Mouse (Mus musculus) spleen, adult 12 weeks (tissue): ENCODE measurements at regions not wholly inside any gene's neighbourhood (a gene's known extent, or its start where the extent isn't known, plus 50 kb on each side); places are given as distances from the start of the nearest gene placed in this dataset.

Source experiments
- DNase-seq: peaks from one replicate; pipeline ENCODE4 v3.0.0; 2022; ENCODE audit warnings: low spot score

DNA sequence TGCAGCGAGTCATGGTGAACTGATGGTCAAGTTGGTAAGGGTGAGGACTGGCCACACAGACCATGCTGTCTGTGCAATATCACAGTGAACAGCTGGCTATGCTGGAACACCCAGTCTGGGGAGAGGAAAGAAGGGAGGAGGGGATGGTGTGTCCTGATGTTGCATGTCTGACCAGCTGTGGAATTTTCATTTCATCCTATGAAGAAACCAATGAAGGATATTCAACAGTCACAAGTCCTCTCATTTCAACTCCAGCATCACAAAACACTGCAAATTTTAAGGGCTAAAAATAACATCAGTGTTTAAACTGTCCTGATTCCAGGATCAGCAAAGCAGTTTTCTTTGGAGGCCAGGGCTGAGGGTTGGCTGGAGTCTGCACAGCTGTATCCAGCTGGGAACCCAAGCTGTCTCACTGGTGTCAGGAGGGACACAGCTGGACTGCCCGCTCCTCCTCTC lies 503.7 kb upstream of the Nox3 start:
- no peak for DNase-seq

GRCm38 (mm10) chr17:4201300-4201699 lies 505.2 kb upstream of the Nox3 start:
- DNase-seq: no peak

GRCm38 (mm10) chr17:4208142-4208925 lies 512.3 kb upstream of the Nox3 start:
- DNase-seq: no peak

DNA sequence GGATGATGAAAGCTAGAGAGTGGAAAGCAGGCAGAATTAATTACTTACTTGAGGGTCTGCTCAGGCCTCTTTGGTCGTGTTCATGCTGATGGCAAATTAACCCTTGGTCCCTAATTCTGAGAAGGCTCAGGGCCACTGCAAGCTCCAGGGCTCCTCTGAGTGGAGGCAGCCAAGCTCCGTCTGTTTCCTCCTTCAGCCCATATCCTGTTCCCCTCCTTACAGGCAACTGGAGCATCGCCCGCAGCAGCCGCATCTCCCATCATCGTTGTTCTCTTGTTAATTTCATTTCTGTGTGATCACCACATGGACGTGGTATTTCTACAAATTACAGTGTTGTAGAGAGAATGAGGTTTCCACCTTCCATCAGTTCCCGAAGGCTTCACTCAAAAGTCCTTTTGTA lies 513.6 kb upstream of the Nox3 start:
- DNase-seq: no peak

- DNase-seq: no peak
Observed at GRCm38 (mm10) chr17:4212586-4212985, 516.5 kb upstream of the Nox3 start.

GRCm38 (mm10) chr17:4214970-4215369 lies 518.9 kb upstream of the Nox3 start:
- DNase-seq: no peak

GRCm38 (mm10) chr17:4216203-4216602 lies 520.1 kb upstream of the Nox3 start:
- no peak for DNase-seq

- no peak for DNase-seq
Observed at GRCm38 (mm10) chr17:4216750-4217149, 520.7 kb upstream of the Nox3 start.

GRCm38 (mm10) chr17:4220661-4221360 lies 524.8 kb upstream of the Nox3 start:
- DNase-seq: no peak

GRCm38 (mm10) chr17:4227889-4228288 lies 531.8 kb upstream of the Nox3 start:
- no peak for DNase-seq

GRCm38 (mm10) chr17:4229969-4230368 lies 533.9 kb upstream of the Nox3 start:
- DNase-seq: no peak

GRCm38 (mm10) chr17:4250476-4250875 lies 554.4 kb upstream of the Nox3 start:
- DNase-seq: no peak

DNA sequence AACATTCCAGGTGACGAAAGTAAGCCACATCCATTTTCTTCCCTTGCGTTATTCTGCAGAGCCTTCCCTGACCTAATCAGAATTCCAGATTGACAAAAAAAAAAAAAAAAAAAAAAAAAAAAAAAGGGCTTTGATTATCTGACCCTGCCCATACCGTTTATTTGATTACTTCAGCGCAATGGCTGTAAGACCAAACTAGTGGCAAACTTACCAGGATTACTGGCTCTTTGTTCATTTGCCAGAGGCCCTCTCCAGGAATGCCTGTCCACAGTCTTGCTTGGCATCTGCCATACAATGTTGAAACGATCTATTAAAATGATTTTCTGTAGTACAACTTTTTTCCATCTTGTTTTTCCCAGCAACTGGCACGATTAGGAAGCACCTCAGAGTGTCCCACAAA lies 569.4 kb upstream of the Nox3 start:
- no peak for DNase-seq

- DNase-seq: no peak
Observed at GRCm38 (mm10) chr17:4265946-4266345, 569.9 kb upstream of the Nox3 start.

- DNase-seq: no peak
Observed at GRCm38 (mm10) chr17:4266487-4266886, 570.4 kb upstream of the Nox3 start.

DNA sequence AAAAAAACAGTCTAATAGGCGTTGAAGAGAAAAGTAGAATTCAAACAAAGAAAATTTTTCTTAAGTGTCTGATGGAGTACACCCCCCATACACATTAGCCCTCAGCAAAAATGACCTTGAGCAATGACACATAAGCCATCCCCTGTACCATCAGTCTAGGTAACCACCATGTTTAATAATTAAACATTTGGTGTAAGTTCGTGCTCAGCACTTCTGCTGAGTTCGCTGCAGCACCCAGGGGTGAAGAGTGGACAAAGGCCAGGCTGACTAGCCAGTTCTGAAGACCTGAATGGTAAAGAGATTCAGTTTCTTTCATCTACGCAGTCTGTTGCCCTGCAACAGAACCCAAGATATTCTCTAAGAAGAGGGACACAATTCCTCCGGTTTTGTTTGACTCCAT lies 572.3 kb upstream of the Nox3 start:
- no peak for DNase-seq

DNA sequence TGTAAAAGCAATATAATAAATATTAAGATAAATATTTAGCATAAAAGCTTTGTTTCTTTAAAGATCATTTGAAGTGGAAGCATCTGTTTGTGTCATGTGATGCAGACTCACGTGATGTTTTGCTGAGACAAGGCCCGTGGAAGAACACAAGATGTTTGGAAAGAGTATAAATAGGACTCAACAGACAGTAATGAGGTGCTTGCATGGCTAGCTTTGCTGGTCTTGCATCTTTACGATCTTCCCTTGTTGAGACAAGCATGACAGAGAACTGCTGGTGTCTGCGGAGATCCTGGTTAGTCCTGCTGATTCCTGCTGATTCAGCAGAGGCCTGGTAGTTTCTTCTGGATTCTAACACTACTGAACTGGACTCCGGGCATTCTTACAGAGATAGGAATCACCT lies 576.4 kb upstream of the Nox3 start:
- DNase-seq: no peak

GRCm38 (mm10) chr17:4276722-4277121 lies 580.7 kb upstream of the Nox3 start:
- DNase-seq: no peak

- no peak for DNase-seq
Observed at GRCm38 (mm10) chr17:4278239-4278827, 582.3 kb upstream of the Nox3 start.

DNA sequence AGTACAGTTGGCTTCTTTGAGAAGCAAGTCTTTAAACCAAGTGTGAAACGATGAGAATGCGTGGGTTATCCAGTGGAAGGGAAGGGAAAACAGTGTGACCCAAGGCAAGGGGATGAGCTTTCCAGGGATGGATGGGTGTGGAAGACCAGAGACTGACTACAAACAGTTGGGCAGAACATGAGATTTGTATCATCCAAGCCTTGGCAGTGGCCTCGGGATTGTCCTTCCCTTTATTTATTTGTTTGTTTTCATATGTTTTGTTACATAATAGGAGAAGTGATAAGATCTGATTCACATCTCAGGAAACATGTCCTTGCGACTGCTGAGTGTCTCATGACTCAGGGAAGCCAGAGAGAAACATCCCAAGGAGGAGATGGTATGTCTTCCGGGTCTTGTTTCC lies 585.4 kb upstream of the Nox3 start:
- no peak for DNase-seq

- DNase-seq: no peak
Observed at GRCm38 (mm10) chr17:4291418-4291817, 595.4 kb upstream of the Nox3 start.

- DNase-seq: no peak
Observed at GRCm38 (mm10) chr17:4296521-4297155, 600.6 kb upstream of the Nox3 start.

GRCm38 (mm10) chr17:4297156-4297535 lies 601.1 kb upstream of the Nox3 start:
- DNase-seq: no peak
